Mouse (Mus musculus) heart, adult 8-10 months (tissue): ENCODE measurements around the gene Slc27a2. TPM values are rescaled to one million over a fixed set of nuclear protein-coding genes. Genes with fewer than 3 reads are reported as not detected.
"Not testable (repeated sequence)": the region's sequence is repeated elsewhere in the genome, so short reads cannot be mapped to it uniquely, and the experiment has no call there.

Experiments
- DNase-seq: peaks from one replicate; pipeline ENCODE4 v3.0.0; 2022; ENCODE audit warnings: low spot score
- total RNA-seq, 4 experiments: library from RNA; stranded (reverse); gene quantifications; 2 replicates each; pipeline ENCODE4 v1.2.4; 2022

The Slc27a2 gene
- total RNA-seq, 4 experiments from 2014 or later: 0.17 to 0.22 TPM; not detected in 2

DNA sequence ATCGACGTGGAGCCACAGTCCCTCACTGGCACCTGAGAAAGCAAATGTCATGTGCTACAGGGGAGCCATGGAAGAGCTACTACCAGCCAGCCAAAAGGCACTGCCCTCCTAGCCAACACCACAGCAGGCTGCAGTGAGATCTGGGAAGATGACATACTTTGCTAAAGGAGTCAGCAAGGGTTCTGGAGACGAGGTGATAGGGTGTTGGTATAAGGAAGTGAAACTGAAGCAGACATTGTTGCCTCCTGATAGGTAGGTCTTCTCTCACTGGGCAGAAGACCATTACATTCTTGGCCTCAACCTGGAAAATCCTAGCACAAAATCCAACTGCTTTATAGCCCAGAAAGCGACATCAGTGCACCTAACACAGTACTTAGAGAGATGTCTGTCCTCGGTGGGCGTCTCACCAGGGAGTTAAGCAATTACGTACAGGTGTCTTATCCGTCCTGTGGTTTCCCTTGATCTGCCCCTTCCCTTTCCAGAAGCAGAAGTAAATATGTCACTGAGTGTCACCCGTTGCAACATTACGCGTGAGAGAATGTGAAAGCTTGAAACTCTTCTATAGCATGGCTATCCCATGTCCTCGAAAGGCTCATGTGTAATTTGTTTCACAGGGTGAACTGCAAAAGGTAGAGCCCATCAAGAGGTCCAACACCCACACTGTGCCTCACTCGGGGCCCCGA lies 49.9 kb downstream of the Slc27a2 start:
- no peak for DNase-seq

DNA sequence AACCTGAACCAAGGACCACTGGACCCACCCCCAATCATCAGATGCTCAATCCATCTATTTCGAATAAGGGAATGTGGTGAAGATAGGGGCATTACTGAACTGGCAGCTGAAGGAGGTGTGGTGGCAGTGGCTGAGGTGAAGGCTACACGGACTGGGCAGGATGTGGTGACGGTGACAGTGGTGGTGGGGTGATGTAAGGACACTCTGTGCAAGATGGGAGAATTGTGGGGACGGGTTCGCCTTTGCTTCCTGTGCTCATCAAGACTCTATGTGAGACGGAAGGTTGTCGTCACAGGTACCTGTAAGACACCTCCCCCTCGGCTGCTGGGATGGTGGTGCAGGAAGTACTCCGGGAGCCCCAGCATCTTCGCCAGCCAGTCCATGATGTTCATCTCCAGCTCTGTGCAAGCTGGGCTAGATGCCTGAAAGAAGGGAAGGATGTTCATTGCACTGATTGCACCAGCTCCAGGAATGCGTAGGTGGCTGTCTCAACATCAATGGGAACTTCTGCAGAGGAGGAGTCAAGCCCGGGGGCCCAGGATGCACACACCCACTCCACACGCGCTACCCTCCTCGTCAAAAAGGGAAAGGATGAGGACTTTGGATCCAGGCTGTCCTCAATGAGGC lies 54.0 kb downstream of the Slc27a2 start:
- DNase-seq: no peak

DNA sequence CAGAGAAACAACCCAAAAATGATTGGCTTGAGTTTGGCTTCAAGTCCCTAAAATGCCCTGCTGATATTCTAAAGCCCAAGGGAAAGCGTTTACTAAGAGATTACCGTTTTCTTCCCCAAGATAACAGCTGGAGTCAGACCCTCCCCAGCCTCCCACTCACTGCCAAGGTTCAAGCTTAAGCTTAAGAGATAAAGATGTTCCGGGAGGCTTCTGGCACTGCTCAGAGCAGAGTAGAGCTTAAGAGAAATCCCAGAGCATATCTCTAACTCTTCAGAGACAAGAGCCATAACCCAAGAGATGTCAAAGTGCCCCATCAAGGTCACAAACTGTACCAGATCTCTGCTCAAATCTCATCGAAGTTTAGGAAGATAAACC lies 54.5 kb downstream of the Slc27a2 start:
- no peak for DNase-seq

DNA sequence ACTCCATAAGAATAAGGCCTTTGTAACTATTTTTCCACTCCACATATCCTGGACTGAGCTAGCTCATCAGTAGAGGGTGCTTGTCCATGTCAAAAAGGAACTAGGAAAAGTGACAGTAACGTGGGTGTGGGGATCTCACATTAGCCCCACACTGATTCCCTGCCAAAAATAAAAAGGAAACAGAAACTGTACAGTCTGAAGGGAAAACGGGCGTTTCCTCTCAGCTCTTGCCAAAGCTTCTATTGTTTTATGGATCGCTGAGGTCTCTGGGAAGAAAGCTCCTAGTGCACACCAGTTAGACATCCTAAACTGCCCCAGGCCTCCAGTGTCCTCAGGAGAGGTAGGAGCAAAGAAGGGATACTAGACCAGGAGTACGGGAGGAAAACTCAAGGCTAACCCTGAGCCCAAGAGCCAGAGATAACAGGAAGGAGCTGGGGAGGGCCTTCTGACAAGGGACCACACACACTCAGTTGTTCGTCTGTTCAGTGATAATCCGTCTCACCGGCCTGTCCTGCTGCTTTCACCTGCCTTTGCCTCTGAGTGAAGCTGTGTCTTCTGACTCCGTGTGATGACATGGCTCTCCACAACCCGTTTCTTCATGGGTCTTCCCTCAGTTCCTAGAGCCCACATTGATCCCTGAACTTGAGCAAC lies 55.5 kb downstream of the Slc27a2 start:
- peak; percentile 62 for DNase-seq

DNA sequence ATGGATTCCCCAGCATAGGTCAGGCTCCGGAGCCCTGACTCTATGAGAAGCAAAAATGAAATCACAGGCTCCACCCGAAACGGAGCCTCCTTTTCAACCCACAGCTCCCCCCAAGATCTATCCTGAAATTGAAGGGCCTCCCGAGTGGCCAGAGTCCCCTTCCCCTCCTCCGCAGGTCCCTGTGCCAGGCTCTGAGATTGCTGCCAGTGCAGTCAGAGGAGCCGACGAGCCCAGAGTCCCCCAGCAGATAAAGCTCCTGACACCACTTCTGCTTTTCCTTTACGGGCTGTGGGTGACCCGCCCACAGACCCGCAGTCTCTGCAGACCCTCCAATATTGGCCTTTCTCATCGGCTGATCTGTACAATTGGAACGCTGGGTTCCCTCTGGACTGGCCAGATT lies 57.4 kb downstream of the Slc27a2 start:
- DNase-seq: not testable (repeated sequence)

DNA sequence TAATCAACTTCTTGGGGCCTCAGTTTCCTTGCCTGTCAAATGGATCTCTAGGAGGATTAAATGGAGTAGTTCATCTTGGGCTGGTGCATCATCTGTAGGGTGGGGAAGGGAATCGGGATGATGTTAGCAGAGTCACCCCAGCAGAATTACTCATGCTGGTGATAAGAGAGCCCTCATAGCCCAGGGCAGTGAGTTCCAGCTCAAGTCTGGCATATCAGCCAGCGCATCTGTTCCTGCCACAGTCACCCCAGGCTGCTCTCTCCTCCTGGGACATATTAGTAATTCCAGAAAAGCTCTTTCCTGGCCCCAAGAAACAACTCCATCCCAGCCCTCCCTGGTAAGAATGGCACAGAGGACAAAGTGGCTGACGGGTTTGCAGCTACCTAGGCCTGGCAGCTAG lies 63.1 kb downstream of the Slc27a2 start:
- DNase-seq: no peak

DNA sequence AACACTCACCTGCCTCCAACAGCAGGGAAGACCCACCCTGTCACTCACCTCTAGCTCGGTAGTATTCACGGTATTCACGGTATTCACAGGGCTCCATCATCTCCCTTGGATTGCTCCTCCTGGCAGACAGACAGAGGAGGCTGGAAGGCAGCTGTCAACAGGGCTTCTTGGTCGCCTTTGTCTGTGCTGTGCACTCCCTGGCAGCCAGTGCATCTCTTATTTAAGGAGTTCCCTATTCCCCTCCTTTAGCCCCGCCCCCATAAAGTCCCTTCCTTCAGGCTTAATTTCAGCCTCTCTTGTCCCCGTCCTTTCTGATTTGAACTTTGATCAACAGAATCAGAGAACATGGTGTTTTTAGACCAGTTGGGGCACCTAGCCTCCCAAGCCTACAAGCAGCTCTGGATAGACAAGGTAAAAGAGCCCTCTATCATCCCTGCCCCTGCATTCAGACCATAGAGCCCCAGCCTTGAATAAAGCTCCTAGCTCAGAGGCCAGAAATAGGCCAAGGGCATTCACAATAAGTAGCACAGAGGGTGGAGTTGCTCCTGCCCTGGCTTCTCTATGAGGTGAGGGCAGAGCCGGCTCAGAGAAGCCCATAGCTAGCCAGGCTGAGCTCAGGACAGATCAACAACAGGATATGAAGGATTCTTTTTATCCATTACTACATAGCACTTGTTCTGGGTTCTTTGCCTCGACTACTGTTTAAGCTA lies 66.4 kb downstream of the Slc27a2 start:
- DNase-seq: no peak

DNA sequence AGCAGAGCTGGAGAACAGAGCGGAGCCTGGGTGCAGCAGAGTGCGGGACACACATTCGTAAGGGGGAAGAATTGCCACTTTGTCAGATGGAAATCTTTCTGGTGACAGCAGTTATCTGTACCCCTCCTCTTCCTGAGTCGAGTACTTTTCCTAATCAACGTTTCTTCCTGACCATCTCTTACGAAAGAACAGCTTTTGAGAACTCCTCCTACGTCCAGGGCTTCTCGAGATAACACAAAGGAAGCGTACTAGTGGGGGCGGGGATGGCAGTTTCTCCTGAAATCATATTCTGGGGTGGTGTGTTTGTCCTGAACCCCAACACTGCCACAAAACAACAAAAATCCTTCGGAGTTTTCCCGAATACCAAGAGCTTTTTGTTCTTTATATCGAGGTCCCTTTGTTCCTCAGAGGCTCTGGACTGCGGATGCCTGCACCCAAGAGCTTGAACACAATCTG lies 67.1 kb downstream of the Slc27a2 start, which contains the start of gene Hdc:
Gene Hdc (minus strand): TSS at position 51 of the 456 bp plus-strand sequence.
- DNase-seq: no peak

DNA sequence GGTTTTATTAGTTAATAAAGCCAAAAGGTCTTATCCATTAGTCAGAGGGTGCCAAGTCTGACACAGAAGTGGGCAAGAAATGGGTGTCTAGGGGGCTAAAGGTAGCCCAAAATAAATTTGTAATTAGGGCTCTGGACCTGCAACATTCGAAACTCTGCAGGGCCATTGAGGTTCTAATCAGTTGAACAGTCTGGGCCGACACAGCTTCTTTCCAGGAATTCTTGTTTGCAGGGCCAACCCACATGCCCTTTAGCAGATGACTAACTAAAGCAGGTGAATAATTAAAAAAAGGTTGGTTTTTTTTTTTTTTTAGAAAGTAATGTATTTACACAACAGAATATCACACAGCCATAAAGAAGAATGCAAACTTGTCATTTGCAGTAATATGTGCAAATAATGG lies 70.2 kb downstream of the Slc27a2 start:
- DNase-seq: no peak

DNA sequence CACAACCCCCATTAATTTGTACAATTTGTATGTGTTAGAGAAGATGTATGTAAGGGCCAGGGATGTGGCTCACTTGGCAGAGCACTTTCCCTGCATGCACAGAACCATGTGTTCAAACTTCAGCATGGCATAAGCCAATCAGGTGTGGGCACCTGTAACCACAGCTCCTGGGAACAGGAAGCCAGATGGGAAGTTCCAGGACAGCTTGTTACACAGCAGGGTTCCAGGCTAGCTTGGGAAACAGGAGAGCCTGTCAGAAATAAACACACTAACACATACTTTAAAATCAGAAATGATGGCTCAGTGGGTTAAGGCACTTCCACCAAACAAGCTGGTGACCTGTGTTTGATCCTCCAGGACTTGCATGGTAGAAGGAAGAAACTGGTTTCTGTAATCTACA lies 70.9 kb downstream of the Slc27a2 start:
- no peak for DNase-seq

DNA sequence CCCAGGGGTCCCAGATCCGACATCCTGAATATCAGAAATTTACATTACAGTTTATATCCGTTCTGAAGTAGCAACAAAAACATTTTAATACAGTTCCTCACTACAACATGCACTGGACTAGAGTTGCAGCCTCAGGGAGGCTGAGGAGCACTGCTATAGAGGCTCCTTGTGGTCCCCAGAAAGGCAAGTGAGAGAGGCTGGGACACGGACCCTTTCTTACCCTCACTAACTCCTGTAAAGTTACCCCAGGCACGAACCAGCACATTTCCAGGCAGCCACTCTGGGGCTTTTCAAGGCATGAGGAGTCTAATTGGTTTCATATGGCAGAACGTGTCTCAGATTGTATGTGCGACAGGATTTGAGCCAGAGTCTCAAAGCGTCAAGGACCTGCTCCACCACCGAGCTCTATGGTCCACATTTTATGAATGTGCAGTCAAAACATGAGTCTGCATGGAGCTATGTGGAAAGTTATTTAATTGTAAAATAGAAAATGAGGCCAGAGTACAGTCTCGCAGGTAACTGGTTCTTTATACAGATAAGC lies 76.3 kb downstream of the Slc27a2 start:
- no peak for DNase-seq

DNA sequence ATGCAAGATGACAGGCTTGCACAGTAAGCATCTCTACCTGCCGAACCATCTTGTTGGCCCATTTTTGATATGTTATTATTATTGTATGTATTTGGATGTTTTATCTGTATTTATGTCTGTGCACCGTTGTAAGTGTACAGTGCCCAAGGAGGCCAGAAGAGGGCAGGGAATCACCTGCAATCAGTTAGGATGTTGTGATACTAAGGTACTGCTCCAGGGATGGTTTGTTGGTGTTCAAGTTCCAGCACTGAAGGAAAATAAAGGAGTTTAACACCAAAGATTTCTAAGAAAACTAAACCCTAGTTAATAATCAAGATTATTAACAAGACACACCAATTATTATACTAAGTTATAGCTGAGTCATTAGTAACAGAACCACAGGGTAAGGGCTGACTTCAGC lies 81.0 kb downstream of the Slc27a2 start:
- DNase-seq: no peak

DNA sequence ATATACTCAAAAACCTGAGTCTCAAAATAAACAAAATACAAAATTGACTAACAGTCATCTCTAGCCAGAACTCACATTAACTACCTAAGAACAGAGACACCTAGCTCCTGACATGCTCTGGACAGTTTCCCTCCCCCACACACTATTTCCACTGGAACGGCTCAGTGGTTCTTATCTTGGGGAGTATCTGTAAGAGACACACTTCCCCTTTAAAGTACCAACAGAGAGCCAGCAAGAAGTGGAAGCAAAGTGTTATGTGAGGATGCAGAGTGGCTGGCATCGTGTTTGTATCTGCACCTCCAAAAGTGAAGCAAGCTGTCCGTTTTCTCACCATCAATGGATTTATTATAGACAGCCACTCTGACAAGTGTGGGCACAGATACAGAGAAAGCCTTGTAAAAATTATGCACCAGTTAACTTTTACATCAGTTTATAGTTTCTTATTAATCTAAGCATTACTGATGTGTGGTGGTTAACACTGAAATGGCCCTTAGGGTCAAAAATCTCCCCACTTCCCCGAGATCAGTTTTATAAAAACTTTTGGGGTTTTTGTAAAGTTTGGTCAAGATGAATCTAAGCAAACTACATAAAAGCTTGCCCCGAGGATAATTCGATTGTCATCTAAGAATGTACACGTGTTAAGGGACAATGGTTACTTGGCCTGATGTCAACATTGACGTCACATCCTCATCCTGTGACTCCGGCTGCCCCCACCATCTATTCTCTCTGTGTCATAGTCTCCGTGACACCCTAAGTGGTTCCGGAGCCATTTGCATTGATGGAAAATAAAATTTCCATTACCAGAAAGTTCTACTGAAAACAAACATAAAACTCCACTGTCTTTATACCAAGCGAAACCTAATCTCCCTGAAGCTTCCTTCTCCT lies 84.0 kb downstream of the Slc27a2 start:
- peak; percentile 68 for DNase-seq

Other genes with a start within 250 kb of the Slc27a2 start
- under 1 TPM; 0.19 to 0.49 (median 0.33) TPM for gene Atp8b4, start 51.7 kb upstream of the Slc27a2 start, total RNA-seq
- 1 to 10 TPM in 2 of 4 experiments, under 1 TPM in 2; 0.46 to 4.2 (median 1.2) TPM for gene Hdc, start 66.9 kb downstream of the Slc27a2 start, total RNA-seq
- 10 to 100 TPM in 3 of 4 experiments, 1 to 10 TPM in 1; 9.6 to 17.7 (median 14.0) TPM for gene Gabpb1, start 123.9 kb downstream of the Slc27a2 start, total RNA-seq
- 10 to 100 TPM; 25.9 to 29.4 (median 27.3) TPM for gene Usp8, start 154.9 kb downstream of the Slc27a2 start, total RNA-seq
- gene Usp50, start 231.1 kb downstream of the Slc27a2 start, total RNA-seq: under 1 TPM in 1 of 4 experiments, not detected in 3; 0.35 TPM